Mouse (Mus musculus): Measurements from ENCODE around the gene Cog3.

GRCm38 (mm10) chr14:75768275-75768608, 13.9 kb upstream of the Cog3 start:
- TF ChIP-seq CTCF (IDR thresholded peaks at IDR 0.05; ENCODE audit: low read depth) (no peak), EP300 (IDR thresholded peaks at IDR 0.05; ENCODE audit: low read depth) (no peak)

Data from liver, embryonic 14.5 days (tissue).